Mouse (Mus musculus) thymus, postnatal 0 days (tissue): Measurements from ENCODE around the gene Zfp512. TPM values are rescaled to one million over a fixed set of nuclear protein-coding genes. Genes with fewer than 3 reads are reported as not detected.
"Not testable (repeated sequence)": the region's sequence is repeated elsewhere in the genome, so short reads cannot be mapped to it uniquely, and the experiment has no call there.

Experiments
- DNase-seq: peaks from one replicate; pipeline ENCODE4 v3.0.0-alpha.2; 2015; ENCODE audit warnings: low spot score
- polyA plus RNA-seq: library from polyadenylated mRNA; unstranded; fragments of >200 nt; fragmentation: Nextera tagmentation; extraction: Ambion mirVana; gene quantifications from 2 replicates; pipeline ENCODE4 v1.2.1, GENCODE M21; 2015

The Zfp512 gene
- polyA plus RNA-seq, result 33.2 and 43.4 TPM in 2 replicates

- peak; percentile 97 for DNase-seq
Observed at GRCm38 (mm10) chr5:31451878-31452561, at the start of gene Zfp512. Zfp512 (plus strand) TSS chr5:31452431.

- not testable (repeated sequence) for DNase-seq
Observed at GRCm38 (mm10) chr5:31434727-31435126, 17.5 kb upstream of the Zfp512 start.

GRCm38 (mm10) chr5:31451336-31451735 is 895 bp upstream of the Zfp512 start:
- no peak for DNase-seq

GRCm38 (mm10) chr5:31452562-31452878 is 289 bp downstream of the Zfp512 start:
- DNase-seq, result no peak

- DNase-seq, result peak; percentile 16
Observed at GRCm38 (mm10) chr5:31452886-31453410, 717 bp downstream of the Zfp512 start.

- no peak for DNase-seq
Observed at GRCm38 (mm10) chr5:31467798-31468197, 15.6 kb downstream of the Zfp512 start.

- DNase-seq, result no peak
Observed at GRCm38 (mm10) chr5:31469711-31470110, 17.5 kb downstream of the Zfp512 start.

GRCm38 (mm10) chr5:31470334-31470733 is 18.1 kb downstream of the Zfp512 start:
- peak; percentile 67 for DNase-seq

- no peak for DNase-seq
Observed at GRCm38 (mm10) chr5:31480536-31480935, 28.3 kb downstream of the Zfp512 start.

GRCm38 (mm10) chr5:31485440-31485839 is 33.2 kb downstream of the Zfp512 start, which contains the start of gene 4930548H24Rik:
4930548H24Rik (plus strand) TSS chr5:31485740.
- no peak for DNase-seq

GRCm38 (mm10) chr5:31487889-31488288 is 35.7 kb downstream of the Zfp512 start:
- DNase-seq, result no peak

GRCm38 (mm10) chr5:31489116-31489769 is 37.0 kb downstream of the Zfp512 start:
- DNase-seq, result no peak

- no peak for DNase-seq
Observed at GRCm38 (mm10) chr5:31492031-31492430, 39.8 kb downstream of the Zfp512 start.

- peak; percentile 89 for DNase-seq
Observed at GRCm38 (mm10) chr5:31494513-31495297, 42.5 kb downstream of the Zfp512 start, which contains the start of gene Gpn1. Gpn1 (plus strand) TSS chr5:31494741.

GRCm38 (mm10) chr5:31504843-31505242 is 52.6 kb downstream of the Zfp512 start:
- DNase-seq, result no peak

- DNase-seq, result no peak
Observed at GRCm38 (mm10) chr5:31512481-31512880, 60.2 kb downstream of the Zfp512 start.

GRCm38 (mm10) chr5:31520556-31520955 is 68.3 kb downstream of the Zfp512 start:
- DNase-seq, result no peak

GRCm38 (mm10) chr5:31526354-31527116 is 74.3 kb downstream of the Zfp512 start, which contains the start of gene Slc4a1ap:
Slc4a1ap (plus strand) TSS chr5:31526995.
- DNase-seq, result peak; percentile 84

- no peak for DNase-seq
Observed at GRCm38 (mm10) chr5:31527117-31527680, 75.0 kb downstream of the Zfp512 start.

GRCm38 (mm10) chr5:31527707-31528106 is 75.5 kb downstream of the Zfp512 start, which contains the start of gene Supt7l:
Supt7l (minus strand) TSS chr5:31527807.
- DNase-seq, result not testable (repeated sequence)
